Mouse (Mus musculus) cerebellum, adult 2 months (tissue): ENCODE data around the gene Elk1.

Source experiments
- CTCF ChIP-seq: fragments of 200-500 bp; IDR thresholded peaks from 2 replicates; pipeline ENCODE4 v1.5.1; 2011; ENCODE audit warnings: low read depth, mild to moderate bottlenecking, control low read depth, low read length, moderate library complexity, borderline replicate concordance; ENCODE audit not compliant: insufficient read depth
- POLR2A ChIP-seq: fragments of 200-500 bp; IDR thresholded peaks from 2 replicates; pipeline ENCODE4 v1.6.1; 2011; ENCODE audit warnings: low read length, control low read depth, borderline replicate concordance; ENCODE audit not compliant: insufficient read depth

DNA sequence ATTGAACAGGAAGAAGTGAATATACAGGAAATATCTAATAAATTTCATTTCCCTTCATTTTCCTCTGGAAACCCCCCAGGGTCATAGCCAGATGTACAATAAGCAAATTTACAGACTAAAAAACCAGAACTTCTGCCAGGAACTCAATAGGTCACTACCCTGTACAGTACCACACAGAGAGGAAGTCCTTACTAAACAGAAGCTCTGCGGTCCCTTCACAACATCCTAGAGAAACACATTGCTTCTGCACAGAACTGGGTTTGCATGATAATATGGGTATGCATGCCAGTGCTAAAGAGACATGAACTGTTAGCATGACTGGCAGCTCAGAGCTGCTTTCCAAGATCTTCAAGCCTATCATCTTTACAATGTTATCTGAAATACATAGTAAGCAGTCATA is 20.5 kb downstream of the Elk1 start:
- TF ChIP-seq CTCF (no peak), POLR2A (no peak)
